Mouse (Mus musculus) neural tube, embryonic 11.5 days (tissue): ENCODE measurements around the gene Lrsam1. TPM values are rescaled to one million over a fixed set of nuclear protein-coding genes. Genes with fewer than 3 reads are reported as not detected.

Experiments used
- ATAC-seq: fragments of 200-750 bp; cut with Nextera tagmentation; 2 replicates; pipeline ENCODE4 v1.8.0; 2017; ENCODE audit warnings: moderate number of reproducible peaks, mild to moderate bottlenecking, moderate TSS enrichment, moderate library complexity; ENCODE audit not compliant: insufficient read depth, low FRiP score, low TSS enrichment
- DNase-seq: peaks from one replicate; pipeline ENCODE4 v3.0.0-alpha.2; 2015; ENCODE audit warnings: low spot score
- H3K27ac ChIP-seq: fragments of 300-500 bp; sonication (generic); 2 replicates; pipeline ENCODE4 v1.5.1; 2014; ENCODE audit warnings: low read depth, mild to moderate bottlenecking, low read length
- H3K27me3 ChIP-seq: fragments of 300-500 bp; sonication (generic); 2 replicates; pipeline ENCODE4 v1.6.1; 2014; ENCODE audit warnings: mild to moderate bottlenecking, low read length, mixed read lengths; ENCODE audit not compliant: control insufficient read depth, insufficient read depth
- H3K36me3 ChIP-seq: fragments of 300-500 bp; sonication (generic); 2 replicates; pipeline ENCODE4 v1.6.1; 2014; ENCODE audit warnings: mild to moderate bottlenecking, low read length, moderate library complexity, mixed read lengths; ENCODE audit not compliant: control insufficient read depth, insufficient read depth
- H3K4me1 ChIP-seq: fragments of 300-500 bp; sonication (generic); 2 replicates; pipeline ENCODE4 v1.6.1; 2014; ENCODE audit warnings: low read length, mixed read lengths; ENCODE audit not compliant: control insufficient read depth, insufficient read depth
- H3K4me2 ChIP-seq: fragments of 300-500 bp; sonication (generic); 2 replicates; pipeline ENCODE4 v1.6.1; 2014; ENCODE audit warnings: low read depth, mild to moderate bottlenecking, moderate library complexity
- H3K4me3 ChIP-seq: fragments of 300-500 bp; sonication (generic); 2 replicates; pipeline ENCODE4 v1.5.1; 2014; ENCODE audit warnings: low read depth, low read length
- H3K9ac ChIP-seq: fragments of 300-500 bp; sonication (generic); 2 replicates; pipeline ENCODE4 v1.6.1; 2014; ENCODE audit warnings: mild to moderate bottlenecking, low read length
- H3K9me3 ChIP-seq: fragments of 300-500 bp; sonication (generic); 2 replicates; pipeline ENCODE4 v1.6.1; 2016; ENCODE audit warnings: low read length; ENCODE audit not compliant: control insufficient read depth
- WGBS: fragments of 180-500 bp; shearing (Covaris S2); extraction: QIAGEN DNeasy Blood & Tissue Kit; methylation state at CpG from one replicate; pipeline ENCODE4 v1.1.7; 2014; 5-methylcytosine and 5-hydroxymethylcytosine counted together
- polyA plus RNA-seq: library from polyadenylated mRNA; unstranded; fragments of >200 nt; fragmentation: Nextera tagmentation; extraction: Ambion mirVana; gene quantifications from 2 replicates; pipeline ENCODE4 v1.2.1, GENCODE M21; 2014

The Lrsam1 gene
- polyA plus RNA-seq, 1 experiment from 2014 or later, result 12.6 TPM

GRCm38 (mm10) chr2:32898983-32899382 is 62.4 kb downstream of the Lrsam1 start:
- WGBS, result 90% methylated on average over 7 of the region's 7 CpGs
- ATAC-seq, result no peak
- no peak overlapping the region for H3K27ac ChIP-seq

GRCm38 (mm10) chr2:32896507-32897147 is 64.8 kb downstream of the Lrsam1 start:
- Histone ChIP-seq H3K27me3 (no peaks in the 10 kb centered on the region), H3K4me2 (no peak overlapping the region), H3K9ac (no peak overlapping the region), H3K4me3 (no peak overlapping the region), H3K4me1 (peaks cover 5% of the 10 kb centered on the region; the same call in 1 of the 2 replicates), H3K36me3 (no peaks in the 10 kb centered on the region), H3K9me3 (no peaks in the 10 kb centered on the region), H3K27ac (no peak overlapping the region)
- WGBS, result 56% methylated on average over 10 of the region's 10 CpGs
- DNase-seq (no peak), ATAC-seq (no peak)

More at GRCm38 (mm10) chr2:32898983-32899382, 62.4 kb downstream of the Lrsam1 start:
- H3K4me1 ChIP-seq, result peaks cover 5% of the 10 kb centered on the region; the same call in 1 of the 2 replicates
- H3K4me3 ChIP-seq, result no peak overlapping the region
- H3K36me3 ChIP-seq, result no peaks in the 10 kb centered on the region
- H3K27me3 ChIP-seq, result no peaks in the 10 kb centered on the region
- H3K9ac ChIP-seq, result no peak overlapping the region
- DNase-seq, result no peak
- H3K9me3 ChIP-seq, result no peaks in the 10 kb centered on the region
- H3K4me2 ChIP-seq, result no peak overlapping the region

GRCm38 (mm10) chr2:32895606-32896106 is 65.8 kb downstream of the Lrsam1 start:
- 41% methylated on average over 8 of the region's 8 CpGs for WGBS
- Histone ChIP-seq H3K27ac (no peak overlapping the region; the same call in 1 of the 2 replicates), H3K36me3 (no peaks in the 10 kb centered on the region), H3K4me1 (peaks cover 5% of the 10 kb centered on the region; the same call in 1 of the 2 replicates), H3K9ac (no peak overlapping the region), H3K9me3 (no peaks in the 10 kb centered on the region), H3K4me3 (no peak overlapping the region), H3K4me2 (no peak overlapping the region), H3K27me3 (no peaks in the 10 kb centered on the region)
- ATAC-seq (no peak), DNase-seq (no peak)

GRCm38 (mm10) chr2:32894097-32894496 is 67.3 kb downstream of the Lrsam1 start:
- Histone ChIP-seq H3K9ac (no peak overlapping the region), H3K4me1 (peaks cover 5% of the 10 kb centered on the region; the same call in 1 of the 2 replicates), H3K27ac (no peak overlapping the region), H3K9me3 (no peaks in the 10 kb centered on the region), H3K4me2 (no peak overlapping the region), H3K4me3 (no peak overlapping the region), H3K27me3 (no peaks in the 10 kb centered on the region), H3K36me3 (no peaks in the 10 kb centered on the region)
- no peak for ATAC-seq
- DNase-seq, result no peak
- 81% methylated on average over 2 of the region's 2 CpGs for WGBS

- peaks cover 11% of the 10 kb centered on the region for H3K4me1 ChIP-seq
- DNase-seq (no peak), ATAC-seq (no peak)
- no peak overlapping the region for H3K27ac ChIP-seq
- H3K36me3 ChIP-seq, result no peaks in the 10 kb centered on the region
- H3K4me3 ChIP-seq, result no peak overlapping the region
- 93% methylated on average over 14 of the region's 14 CpGs for WGBS
- no peak overlapping the region for H3K4me2 ChIP-seq
- no peaks in the 10 kb centered on the region for H3K9me3 ChIP-seq
- H3K27me3 ChIP-seq, result no peaks in the 10 kb centered on the region
- H3K9ac ChIP-seq, result no peak overlapping the region
Observed at GRCm38 (mm10) chr2:32892490-32892889, 68.9 kb downstream of the Lrsam1 start.

GRCm38 (mm10) chr2:32891278-32891677 is 70.1 kb downstream of the Lrsam1 start:
- H3K4me1 ChIP-seq, result peaks cover 8% of the 10 kb centered on the region
- DNase-seq, result no peak
- H3K4me3 ChIP-seq, result no peak overlapping the region
- H3K27ac ChIP-seq, result no peak overlapping the region
- 78% methylated on average over 9 of the region's 9 CpGs for WGBS
- H3K9ac ChIP-seq, result no peak overlapping the region
- H3K4me2 ChIP-seq, result no peak overlapping the region
- no peaks in the 10 kb centered on the region for H3K36me3 ChIP-seq
- H3K9me3 ChIP-seq, result no peaks in the 10 kb centered on the region
- no peak for ATAC-seq
- no peaks in the 10 kb centered on the region for H3K27me3 ChIP-seq

GRCm38 (mm10) chr2:32890280-32890679 is 71.1 kb downstream of the Lrsam1 start:
- Histone ChIP-seq H3K4me1 (peaks cover 6% of the 10 kb centered on the region), H3K27ac (no peak overlapping the region), H3K9ac (no peak overlapping the region), H3K4me3 (no peak overlapping the region), H3K36me3 (no peaks in the 10 kb centered on the region), H3K4me2 (no peak overlapping the region), H3K9me3 (no peaks in the 10 kb centered on the region), H3K27me3 (no peaks in the 10 kb centered on the region)
- DNase-seq (no peak), ATAC-seq (no peak)
- 89% methylated on average over 3 of the region's 3 CpGs for WGBS

- peak; percentile 8 for DNase-seq
- Histone ChIP-seq H3K27ac (peak overlapping the region; percentile 67), H3K4me3 (no peak overlapping the region), H3K36me3 (no peaks in the 10 kb centered on the region), H3K27me3 (no peaks in the 10 kb centered on the region), H3K9ac (no peak overlapping the region), H3K4me2 (no peak overlapping the region), H3K9me3 (no peaks in the 10 kb centered on the region), H3K4me1 (peaks cover 11% of the 10 kb centered on the region)
- no peak for ATAC-seq
- 30% methylated on average over 3 of the region's 3 CpGs for WGBS
Observed at GRCm38 (mm10) chr2:32888551-32888950, 72.9 kb downstream of the Lrsam1 start.

GRCm38 (mm10) chr2:32888029-32888428 is 73.4 kb downstream of the Lrsam1 start:
- DNase-seq (peak; percentile 42), ATAC-seq (no peak)
- Histone ChIP-seq H3K4me2 (no peak overlapping the region), H3K27me3 (no peaks in the 10 kb centered on the region), H3K4me3 (no peak overlapping the region), H3K9me3 (no peaks in the 10 kb centered on the region), H3K9ac (peak overlapping the region; percentile 43), H3K4me1 (peaks cover 11% of the 10 kb centered on the region), H3K36me3 (no peaks in the 10 kb centered on the region), H3K27ac (peak overlapping the region; percentile 67)
- 17% methylated on average over 9 of the region's 9 CpGs for WGBS
